ENCODE assay signal across 22 mouse cellular contexts in genomic region chr13:20116019-20116418, GRCm38 (mm10). TPM values are rescaled to one million over a fixed set of nuclear protein-coding genes. Genes with fewer than 3 reads are reported as not detected.
DNase-seq lines count a peak whose midpoint lies in the region; ATAC-seq and TF ChIP-seq lines count a peak whose summit lies in the region.
"Had no signal": no experiment of that assay in that cellular context is flagged by ENCODE, and none has a peak within 500 bp of the region (broad histone marks: within the 10 kb centered on the region; RNA-seq: fewer than 3 reads in every experiment).

No protein-coding gene starts in this region.

- no peak overlapping the region for H3K4me3 ChIP-seq in liver, embryonic 12.5 days
- H3K4me3 ChIP-seq in midbrain, embryonic 13.5 days (replicated peaks) = no peak overlapping the region
- no peak overlapping the region for H3K4me3 ChIP-seq in midbrain, postnatal 0 days (ENCODE audit: low read depth, low read length)
- H3K4me3 ChIP-seq in liver, postnatal 0 days (ENCODE audit: low read depth, low read length) = no peak overlapping the region
- H3K4me3 ChIP-seq: heart, embryonic 10.5 days; limb, embryonic 10.5 days; neural tube, embryonic 12.5 days had no signal

- ATAC-seq in liver, embryonic 12.5 days = no peak
- peak; percentile 35; the same call in 1 of the 2 replicates for ATAC-seq in midbrain, embryonic 13.5 days
- ATAC-seq in midbrain, postnatal 0 days (ENCODE audit: low FRiP score) = no peak
- ATAC-seq in liver, postnatal 0 days = no peak
- no peak for ATAC-seq in erythroid progenitor cell, adult 5-6 weeks (replicated peaks; ENCODE audit: low FRiP score, poor library complexity, severe bottlenecking)
- ATAC-seq: forebrain, postnatal 0 days; hindbrain, postnatal 0 days had no signal

- H3K36me3 ChIP-seq in liver, embryonic 12.5 days = no peaks in the 10 kb centered on the region
- H3K36me3 ChIP-seq in midbrain, embryonic 13.5 days = no peaks in the 10 kb centered on the region
- no peaks in the 10 kb centered on the region for H3K36me3 ChIP-seq in midbrain, postnatal 0 days (ENCODE audit: insufficient read depth, low read length)
- no peaks in the 10 kb centered on the region for H3K36me3 ChIP-seq in liver, postnatal 0 days (replicated peaks; ENCODE audit: insufficient read depth, low read length)
- H3K36me3 ChIP-seq: heart, embryonic 10.5 days; limb, embryonic 10.5 days; neural tube, embryonic 12.5 days had no signal

- DNase-seq in liver = no peak
- no peak for DNase-seq in midbrain, postnatal 0 days (ENCODE audit: low spot score)
- DNase-seq in R1 (ENCODE audit: low read depth, low spot score) = peak; percentile 73
- no peak for DNase-seq in liver, postnatal 0 days
- DNase-seq: cerebellum, adult 11 months; cerebellum, postnatal 10 days; forebrain, postnatal 0 days; gastrocnemius, postnatal 25 days; kidney, adult 18-20 months; right cerebral cortex, postnatal 14 days; thymus, adult 2 months; thymus, postnatal 4 days had no signal

- TF ChIP-seq EP300 in liver, postnatal 0 days (IDR thresholded peaks at IDR 0.05; ENCODE audit: low read depth) = no peak

- H3K9me3 ChIP-seq in liver, embryonic 12.5 days (replicated peaks) = no peaks in the 10 kb centered on the region
- H3K9me3 ChIP-seq in midbrain, embryonic 13.5 days = no peaks in the 10 kb centered on the region
- no peaks in the 10 kb centered on the region for H3K9me3 ChIP-seq in midbrain, postnatal 0 days (ENCODE audit: low read length)
- no peaks in the 10 kb centered on the region for H3K9me3 ChIP-seq in liver, postnatal 0 days (ENCODE audit: low read length)
- H3K9me3 ChIP-seq: heart, embryonic 10.5 days; limb, embryonic 10.5 days; neural tube, embryonic 12.5 days had no signal

- H3K27me3 ChIP-seq in liver, embryonic 12.5 days (replicated peaks) = 0 out of 2 replicates have a peak, but pooled peaks cover 12% of the 10 kb centered on the region
- H3K27me3 ChIP-seq in midbrain, embryonic 13.5 days = no peaks in the 10 kb centered on the region
- no peaks in the 10 kb centered on the region for H3K27me3 ChIP-seq in midbrain, postnatal 0 days (ENCODE audit: insufficient read depth, low read length)
- no peaks in the 10 kb centered on the region for H3K27me3 ChIP-seq in liver, postnatal 0 days (ENCODE audit: insufficient read depth, low read length)
- H3K27me3 ChIP-seq: neural tube, embryonic 12.5 days had no signal

- no peak for TF ChIP-seq CTCF in midbrain, postnatal 0 days (IDR thresholded peaks at IDR 0.05)
- TF ChIP-seq CTCF in liver, postnatal 0 days (IDR thresholded peaks at IDR 0.05; ENCODE audit: low read depth) = no peak

- WGBS in liver, embryonic 12.5 days (ENCODE audit: insufficient replicate concordance) = 56% methylated on average over 6 of the region's 6 CpGs
- WGBS in midbrain, embryonic 13.5 days = 47% methylated on average over 6 of the region's 6 CpGs
- WGBS in midbrain, postnatal 0 days = 56% methylated on average over 6 of the region's 6 CpGs
- WGBS in liver, postnatal 0 days (ENCODE audit: insufficient replicate concordance) = 61% methylated on average over 6 of the region's 6 CpGs

- H3K9ac ChIP-seq in liver, embryonic 12.5 days = no peak overlapping the region
- no peak overlapping the region for H3K9ac ChIP-seq in midbrain, embryonic 13.5 days (replicated peaks)
- H3K9ac ChIP-seq in midbrain, postnatal 0 days (replicated peaks; ENCODE audit: low read length, poor library complexity, severe bottlenecking) = no peak overlapping the region
- no peak overlapping the region for H3K9ac ChIP-seq in liver, postnatal 0 days (replicated peaks)
- H3K9ac ChIP-seq: forebrain, postnatal 0 days; neural tube, embryonic 12.5 days had no signal

- H3K4me1 ChIP-seq in liver, embryonic 12.5 days = peaks cover 35% of the 10 kb centered on the region
- peaks cover 8% of the 10 kb centered on the region for H3K4me1 ChIP-seq in midbrain, embryonic 13.5 days (replicated peaks)
- H3K4me1 ChIP-seq in midbrain, postnatal 0 days (ENCODE audit: insufficient read depth, low read length) = no peaks in the 10 kb centered on the region
- peaks cover 37% of the 10 kb centered on the region for H3K4me1 ChIP-seq in liver, postnatal 0 days (ENCODE audit: insufficient read depth)
- H3K4me1 ChIP-seq: neural tube, embryonic 12.5 days had no signal

- H3K27ac ChIP-seq in liver, embryonic 12.5 days = 0 out of 2 replicates have a peak overlapping the region, but pooled peaks have one; percentile 43
- H3K27ac ChIP-seq in midbrain, embryonic 13.5 days = no peak overlapping the region
- no peak overlapping the region for H3K27ac ChIP-seq in midbrain, postnatal 0 days (ENCODE audit: low read depth, low read length)
- H3K27ac ChIP-seq in liver, postnatal 0 days (ENCODE audit: low read depth) = 0 out of 2 replicates have a peak overlapping the region, but pooled peaks have one; percentile 16
- H3K27ac ChIP-seq: heart, embryonic 10.5 days; hindbrain, postnatal 0 days; kidney, postnatal 0 days; limb, embryonic 10.5 days; neural tube, embryonic 12.5 days; stomach, postnatal 0 days had no signal

- no peak overlapping the region for H3K4me2 ChIP-seq in liver, embryonic 12.5 days
- H3K4me2 ChIP-seq in midbrain, embryonic 13.5 days (replicated peaks) = no peak overlapping the region
- no peak overlapping the region for H3K4me2 ChIP-seq in midbrain, postnatal 0 days (ENCODE audit: low read depth, low read length, poor library complexity, severe bottlenecking)
- no peak overlapping the region for H3K4me2 ChIP-seq in liver, postnatal 0 days (ENCODE audit: low read depth, low read length)
- H3K4me2 ChIP-seq: neural tube, embryonic 12.5 days had no signal

RNA-seq across cellular contexts. Expression of gene Elmo1, which starts 25.6 kb away (rescaled TPM):
- polyA plus RNA-seq in liver, embryonic 12.5 days (2016; fragmentation: Nextera tagmentation; extraction: Ambion mirVana) = 6.2 and 6.7 TPM in 2 replicates
- 36.5 and 40.0 TPM in 2 replicates for polyA plus RNA-seq in midbrain, embryonic 13.5 days (2015; fragmentation: Nextera tagmentation; extraction: Ambion mirVana)
- total RNA-seq in midbrain, postnatal 0 days (2014; rRNA removed) = 31.9 and 36.4 TPM in 2 replicates
- 35.0 and 35.2 TPM in 2 replicates for polyA plus RNA-seq in midbrain, postnatal 0 days (2015; fragmentation: Nextera tagmentation; extraction: Ambion mirVana)
- polyA plus RNA-seq in liver, postnatal 0 days (2015; fragmentation: Nextera tagmentation; extraction: Ambion mirVana) = 2.7 and 3.1 TPM in 2 replicates
- total RNA-seq in erythroid progenitor cell, adult 5-6 weeks (2015; ENCODE audit: low replicate concordance) = 20.5 and 20.9 TPM in 2 replicates
- 5.7 and 9.6 TPM in 2 replicates for total RNA-seq in erythroid progenitor cell, adult 5-6 weeks (2017; ENCODE audit: low replicate concordance)
- polyA plus RNA-seq: C2C12 had no signal

Comparison
In these comparisons a context has a peak if more than half of its experiments do, and no peak if none do; other contexts are left out.
1. H3K27ac ChIP-seq: peak in liver, embryonic 12.5 days (single experiment) and liver, postnatal 0 days (single experiment); none in midbrain, embryonic 13.5 days (single experiment) and midbrain, postnatal 0 days (single experiment).